Mouse (Mus musculus): ENCODE measurements at regions not wholly inside any gene's neighbourhood (a gene's known extent, or its start where the extent isn't known, plus 50 kb on each side); places are given as distances from the start of the nearest gene placed in this dataset.

DNA sequence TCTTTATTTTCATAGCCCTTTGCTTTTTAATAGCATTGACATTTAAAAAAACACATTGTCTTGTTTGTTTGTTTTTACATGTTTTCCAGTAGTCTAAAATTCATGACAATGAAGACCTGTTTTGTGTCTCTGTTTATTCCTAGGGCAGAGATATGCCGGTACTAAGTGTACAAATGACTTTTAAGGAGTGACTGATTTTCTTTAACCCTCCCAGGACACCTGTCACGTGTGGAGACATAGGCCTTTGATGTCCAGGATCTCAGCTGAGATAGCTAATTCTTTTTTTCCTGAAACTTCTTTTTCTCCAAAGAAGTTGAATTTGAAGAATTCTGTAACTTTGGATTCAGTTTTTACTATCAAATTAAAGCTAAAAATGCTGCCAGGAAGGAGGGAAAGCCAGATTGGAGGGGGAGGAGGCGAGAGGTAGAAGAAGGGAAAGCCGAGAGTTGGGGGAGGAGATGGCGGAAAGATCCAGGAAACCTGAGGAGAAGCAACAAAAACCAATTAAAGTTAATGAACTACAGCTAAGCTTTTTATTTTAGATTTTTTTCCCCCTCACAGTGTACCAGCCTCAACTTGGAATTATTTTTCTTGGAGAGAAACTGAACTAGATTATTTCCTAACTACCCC lies 533.8 kb downstream of the Cetn3 start:
- no peak for TF ChIP-seq CTCF (IDR thresholded peaks at IDR 0.05; ENCODE audit: low read depth, low read length)
- no peak for TF ChIP-seq POLR2A (IDR thresholded peaks at IDR 0.05; ENCODE audit: extremely low read depth, insufficient read depth, low read length)
